Mouse (Mus musculus): ENCODE measurements around the gene Aff2. TPM values are rescaled to one million over a fixed set of nuclear protein-coding genes. Genes with fewer than 3 reads are reported as not detected.

Gene Aff2
- total RNA-seq (2021) = under 1 TPM; 0.56 to 0.64 TPM
- long read RNA-seq, experiment 1 = 0 reads
- long read RNA-seq, experiment 2, partial matches to known transcripts = 0 of 2 reads
- long read RNA-seq, experiment 2, other reads (novel, unspliced or antisense) = 2 of 2 reads

GRCm38 (mm10) chrX:69360238-69361054, at the start of gene Aff2:
Gene Aff2, plus strand, starts transcription at chrX:69360294.
- peak in 1 of 2 experiments; percentile 15 for DNase-seq
- intact Hi-C loops (cut with DNase I) = no loop called here

DNA sequence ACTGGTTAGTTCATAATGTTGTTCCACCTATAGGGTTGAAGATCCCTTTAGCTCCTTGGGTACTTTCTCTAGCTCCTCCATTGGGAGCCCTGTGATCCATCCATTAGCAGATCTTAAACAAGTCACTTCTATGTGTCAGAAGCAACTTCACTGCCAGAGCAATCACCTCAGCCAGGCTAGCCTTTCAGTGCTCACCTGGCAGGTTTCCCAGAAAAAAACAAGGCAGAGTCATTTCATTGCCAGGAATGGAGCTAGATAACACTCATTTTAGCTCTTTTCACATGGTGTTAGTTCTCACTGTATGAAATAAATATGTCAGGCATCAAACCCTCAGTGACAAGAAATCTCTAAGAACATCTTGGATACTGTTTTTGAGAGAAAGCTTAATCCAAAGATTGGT, 22.8 kb upstream of the Aff2 start:
- no peak for DNase-seq
- intact Hi-C loops (cut with DNase I) = no loop called here

GRCm38 (mm10) chrX:69355621-69356020, 4.5 kb upstream of the Aff2 start:
- DNase-seq = no peak
- intact Hi-C loops (cut with DNase I) = no loop called here

DNA sequence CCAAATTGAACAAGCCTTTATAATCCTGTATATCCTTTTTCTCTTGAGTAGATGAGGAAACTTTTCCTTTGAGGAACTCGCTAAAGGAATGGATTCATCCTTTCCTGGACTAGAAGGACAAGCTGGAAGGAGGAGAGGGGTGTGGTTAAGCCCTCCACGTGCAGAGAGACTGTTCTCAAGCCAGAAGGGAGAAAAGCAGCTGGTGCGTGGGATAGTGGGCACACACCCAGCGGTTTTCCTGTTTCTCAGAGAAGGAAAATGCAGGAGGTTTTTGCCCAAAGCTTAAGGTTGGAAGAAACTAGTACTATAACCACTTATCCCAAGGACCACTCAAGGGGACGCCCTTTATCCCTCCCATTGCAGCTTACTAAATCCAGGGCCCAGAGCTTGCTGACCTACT, 734 bp upstream of the Aff2 start:
- no peak for DNase-seq
- intact Hi-C loops (cut with DNase I) = no loop called here

DNA sequence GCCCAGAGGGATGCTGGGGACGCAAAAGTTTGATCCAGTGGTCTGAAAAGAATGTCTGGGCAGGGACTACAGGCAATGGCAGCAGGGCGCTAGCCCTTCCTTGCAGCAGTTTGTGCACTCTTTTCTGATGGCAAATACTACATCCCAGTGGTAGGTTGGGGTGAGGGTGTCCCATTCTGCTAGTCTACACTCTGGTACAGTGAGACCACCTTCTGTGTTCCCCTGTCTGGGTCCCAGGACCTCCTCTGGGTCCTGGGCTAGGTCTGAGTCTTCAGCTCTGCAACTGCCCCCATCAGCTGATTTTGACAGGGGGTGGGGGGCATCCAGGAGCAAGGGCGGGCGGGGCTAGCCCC, 233 bp upstream of the Aff2 start:
- intact Hi-C loops (cut with DNase I) = no loop called here
- no peak for DNase-seq

- DNase-seq = no peak
- intact Hi-C loops (cut with DNase I) = no loop called here
Observed at GRCm38 (mm10) chrX:69361055-69361558, 1.0 kb downstream of the Aff2 start.

- intact Hi-C loops (cut with DNase I) = no loop called here
- no peak for DNase-seq
Observed at GRCm38 (mm10) chrX:69364198-69364597, 4.1 kb downstream of the Aff2 start.

GRCm38 (mm10) chrX:69373341-69373740, 13.2 kb downstream of the Aff2 start:
- intact Hi-C loops (cut with DNase I) = no loop called here

GRCm38 (mm10) chrX:69389738-69390137, 29.6 kb downstream of the Aff2 start:
- intact Hi-C loops (cut with DNase I) = no loop called here
- no peak for DNase-seq

More at GRCm38 (mm10) chrX:69373341-69373740, 13.2 kb downstream of the Aff2 start:
- no peak for DNase-seq

DNA sequence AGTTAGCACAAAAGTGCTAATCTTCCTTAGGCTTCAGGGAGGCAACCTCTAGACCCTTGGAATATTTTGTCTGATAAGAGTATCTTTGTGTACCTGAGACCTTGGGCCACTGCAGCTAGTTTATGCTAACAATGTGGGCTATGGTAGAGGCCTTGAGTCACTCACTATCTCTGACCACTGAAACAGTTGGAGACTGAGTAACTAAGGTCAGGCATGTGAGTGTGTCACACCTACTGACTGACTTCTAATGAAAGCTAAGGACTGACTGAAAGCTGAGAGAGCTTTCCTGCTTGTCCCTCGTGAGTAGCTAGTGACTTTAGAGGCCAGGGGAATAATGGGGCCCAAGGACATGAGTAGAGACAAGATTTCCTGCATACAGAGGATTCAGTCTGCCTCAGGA, 54.9 kb downstream of the Aff2 start:
- intact Hi-C loops (cut with DNase I) = no loop called here
- no peak for DNase-seq

- intact Hi-C loops (cut with DNase I) = no loop called here
Observed at GRCm38 (mm10) chrX:69438422-69438821, 78.3 kb downstream of the Aff2 start.

GRCm38 (mm10) chrX:69441937-69442336, 81.8 kb downstream of the Aff2 start:
- DNase-seq = no peak
- intact Hi-C loops (cut with DNase I) = no loop called here

More at GRCm38 (mm10) chrX:69438422-69438821, 78.3 kb downstream of the Aff2 start:
- DNase-seq = no peak

- no peak for DNase-seq
Observed at GRCm38 (mm10) chrX:69460896-69461295, 100.8 kb downstream of the Aff2 start.

GRCm38 (mm10) chrX:69502061-69502460, 142.0 kb downstream of the Aff2 start:
- intact Hi-C loops (cut with DNase I) = no loop called here
- no peak for DNase-seq

More at GRCm38 (mm10) chrX:69460896-69461295, 100.8 kb downstream of the Aff2 start:
- intact Hi-C loops (cut with DNase I) = no loop called here

DNA sequence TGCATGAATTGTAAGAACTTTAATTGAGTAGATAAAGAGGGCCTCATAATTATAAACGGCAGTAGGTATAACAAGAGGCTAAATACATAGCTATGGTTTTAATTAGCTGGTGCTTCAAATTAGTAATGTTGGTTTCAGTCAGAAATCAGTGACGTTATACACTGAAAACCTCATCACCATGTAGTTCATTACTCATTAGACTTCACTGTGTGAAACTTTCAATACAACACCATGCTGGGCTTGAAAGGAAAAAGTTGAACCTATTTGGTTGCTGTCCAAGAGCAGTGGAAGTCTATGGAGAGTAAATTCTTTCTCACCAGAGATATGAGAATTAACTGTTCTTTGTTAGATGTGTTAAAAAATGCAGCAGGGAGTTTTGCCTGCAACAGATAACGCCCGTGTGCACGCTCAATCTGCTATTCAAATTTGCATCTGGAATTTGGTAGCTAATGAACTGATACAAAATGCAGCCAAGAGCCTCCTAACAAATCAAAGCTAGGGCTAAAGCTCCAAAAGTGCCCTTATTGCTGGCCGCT, 158.0 kb downstream of the Aff2 start:
- no peak for DNase-seq
- intact Hi-C loops (cut with DNase I) = no loop called here

DNA sequence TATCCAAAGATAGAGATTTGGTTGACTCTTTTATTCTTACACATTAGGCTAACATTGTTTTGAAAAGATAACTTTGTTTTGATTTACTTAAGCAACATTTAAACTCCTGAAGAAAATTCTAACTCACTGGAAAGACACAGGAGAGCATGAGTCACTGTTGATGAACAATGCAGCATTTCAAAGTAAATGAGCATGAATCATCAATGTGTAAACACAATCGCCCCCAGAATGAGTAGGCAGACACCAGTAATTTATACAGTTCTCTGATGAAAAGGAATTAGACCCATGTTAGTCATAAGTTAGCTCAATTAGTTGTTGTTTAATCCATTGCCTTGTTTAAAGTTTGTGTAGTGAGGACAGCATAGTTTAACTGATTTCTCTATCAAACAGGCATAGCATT, 180.7 kb downstream of the Aff2 start:
- intact Hi-C loops (cut with DNase I) = no loop called here

GRCm38 (mm10) chrX:69579903-69580459, 219.9 kb downstream of the Aff2 start:
- intact Hi-C loops (cut with DNase I) = no loop called here
- DNase-seq = no peak

More for the DNA sequence above, 180.7 kb downstream of the Aff2 start:
- DNase-seq = no peak

DNA sequence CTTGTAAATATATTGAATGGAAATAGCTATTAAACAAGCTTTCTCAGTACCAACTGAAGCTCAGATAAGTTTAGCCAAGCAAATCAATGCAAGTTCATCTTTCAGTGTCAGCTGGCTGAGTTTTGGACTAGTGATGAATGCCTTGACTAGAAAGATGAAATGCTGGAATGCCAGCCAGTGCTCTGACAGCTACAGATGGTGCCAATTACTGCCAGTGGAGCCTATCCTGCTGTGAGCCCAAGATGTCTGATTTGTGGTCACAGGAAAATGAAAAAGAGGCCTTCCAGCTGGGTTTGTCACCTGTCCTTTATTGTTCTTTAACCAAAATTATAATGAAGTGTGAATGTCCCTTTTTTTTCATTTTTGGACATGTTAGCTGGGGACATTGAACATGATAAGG, 248.7 kb downstream of the Aff2 start:
- DNase-seq = no peak
- intact Hi-C loops (cut with DNase I) = no loop called here

DNA sequence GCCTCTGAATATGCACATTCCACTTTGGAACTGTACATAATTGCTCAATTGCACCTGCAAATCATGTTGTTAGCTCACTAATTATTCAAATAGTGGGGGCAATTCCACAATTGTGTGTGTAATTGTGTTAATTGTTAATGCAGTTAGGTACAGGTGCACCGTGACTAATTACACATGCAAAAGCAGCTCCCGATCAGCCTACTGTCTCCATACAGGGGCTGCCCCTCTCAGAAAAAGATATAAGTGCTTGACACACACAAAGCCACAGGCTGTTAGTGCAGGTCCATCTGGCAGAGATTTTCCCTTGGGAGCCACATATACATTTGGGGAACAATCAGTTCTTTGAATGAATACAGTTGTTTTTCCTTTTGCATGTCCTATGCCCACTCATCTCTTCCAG, 302.9 kb downstream of the Aff2 start:
- intact Hi-C loops (cut with DNase I) = no loop called here
- DNase-seq = no peak

- DNase-seq = no peak
- intact Hi-C loops (cut with DNase I) = no loop called here
Observed at GRCm38 (mm10) chrX:69666145-69666677, 306.1 kb downstream of the Aff2 start.

DNA sequence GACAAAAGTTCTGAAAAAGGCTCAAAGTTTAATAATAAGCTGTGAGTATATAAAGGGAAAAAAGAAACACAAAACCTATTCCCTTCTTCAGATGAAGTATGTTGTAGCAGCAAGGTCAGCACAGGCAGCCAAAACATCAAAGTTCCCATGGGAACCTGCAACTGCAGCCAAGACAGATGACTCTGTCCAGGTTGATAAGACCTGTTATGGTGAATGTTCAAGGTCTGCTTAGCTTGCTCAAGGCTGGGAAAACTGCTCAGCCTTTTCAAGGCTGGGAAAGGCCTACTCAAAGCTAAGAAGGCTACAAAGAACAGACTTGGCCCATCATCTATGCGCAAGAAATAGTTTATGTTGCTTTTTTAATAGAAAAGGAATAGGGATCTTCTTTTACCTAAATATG, 315.6 kb downstream of the Aff2 start:
- DNase-seq = no peak
- intact Hi-C loops (cut with DNase I) = no loop called here

Data from gastrocnemius, postnatal 36 days (tissue).